Mouse (Mus musculus) liver, embryonic 11.5 days (tissue): ENCODE measurements around the gene Synpr. TPM values are rescaled to one million over a fixed set of nuclear protein-coding genes. Genes with fewer than 3 reads are reported as not detected.

ENCODE experiments used
- ATAC-seq: fragments of 200-750 bp; cut with Nextera tagmentation; replicated peaks from 2 replicates; pipeline ENCODE4 v1.8.0; 2017; ENCODE audit warnings: moderate number of reproducible peaks, mild to moderate bottlenecking, moderate TSS enrichment, moderate library complexity; ENCODE audit not compliant: low FRiP score
- DNase-seq: peaks from one replicate; pipeline ENCODE4 v3.0.0-alpha.2; 2017; ENCODE audit warnings: low spot score
- H3K27ac ChIP-seq: fragments of 300-500 bp; sonication (generic); 2 replicates; pipeline ENCODE4 v1.5.1; 2014; ENCODE audit warnings: mild to moderate bottlenecking, low read depth, low read length, control low read depth
- H3K27me3 ChIP-seq: fragments of 300-500 bp; sonication (generic); replicated peaks from 2 replicates; pipeline ENCODE4 v1.6.1; 2014; ENCODE audit warnings: low read length, mixed read lengths; ENCODE audit not compliant: control insufficient read depth, insufficient read depth
- H3K36me3 ChIP-seq: fragments of 300-500 bp; sonication (generic); 2 replicates; pipeline ENCODE4 v1.6.1; 2014; ENCODE audit warnings: mild to moderate bottlenecking, low read length, moderate library complexity, mixed read lengths; ENCODE audit not compliant: control insufficient read depth, insufficient read depth
- H3K4me1 ChIP-seq: fragments of 300-500 bp; sonication (generic); replicated peaks from 2 replicates; pipeline ENCODE4 v1.6.1; 2014; ENCODE audit warnings: low read length, mixed read lengths; ENCODE audit not compliant: control insufficient read depth, insufficient read depth
- H3K4me2 ChIP-seq: fragments of 300-500 bp; sonication (generic); 2 replicates; pipeline ENCODE4 v1.6.1; 2014; ENCODE audit warnings: mild to moderate bottlenecking, control low read depth, moderate library complexity
- H3K4me3 ChIP-seq: fragments of 300-500 bp; sonication (generic); 2 replicates; pipeline ENCODE4 v1.5.1; 2014; ENCODE audit warnings: low read depth, low read length, control low read depth
- H3K9ac ChIP-seq: fragments of 300-500 bp; sonication (generic); 2 replicates; pipeline ENCODE4 v1.6.1; 2014; ENCODE audit warnings: low read depth, low read length, control low read depth
- H3K9me3 ChIP-seq: fragments of 300-500 bp; sonication (generic); 2 replicates; pipeline ENCODE4 v1.6.1; 2016; ENCODE audit warnings: low read length, inconsistent platforms, mixed read lengths; ENCODE audit not compliant: control insufficient read depth
- WGBS: fragments of 180-500 bp; shearing (Covaris S2); extraction: QIAGEN DNeasy Blood & Tissue Kit; methylation state at CpG from one replicate; pipeline ENCODE4 v1.1.7; 2014; 5-methylcytosine and 5-hydroxymethylcytosine counted together
- polyA plus RNA-seq: library from polyadenylated mRNA; unstranded; fragments of >200 nt; fragmentation: Nextera tagmentation; extraction: Ambion mirVana; gene quantifications from 2 replicates; pipeline ENCODE4 v1.2.1, GENCODE M21; 2014

Gene Synpr
- polyA plus RNA-seq, 1 experiment from 2014 or later = 0.60 TPM

- WGBS = 60% methylated on average over 4 of the region's 4 CpGs
- Histone ChIP-seq H3K4me2 (no peak overlapping the region), H3K36me3 (no peaks in the 10 kb centered on the region), H3K9me3 (no peaks in the 10 kb centered on the region), H3K4me1 (no peaks in the 10 kb centered on the region), H3K27me3 (no peaks in the 10 kb centered on the region), H3K4me3 (no peak overlapping the region), H3K27ac (no peak overlapping the region), H3K9ac (no peak overlapping the region)
- no peak for ATAC-seq
- no peak for DNase-seq
Observed at GRCm38 (mm10) chr14:13336162-13336561, 51.6 kb downstream of the Synpr start.

- ATAC-seq (no peak), DNase-seq (no peak)
- Histone ChIP-seq H3K9ac (no peak overlapping the region), H3K27me3 (no peaks in the 10 kb centered on the region), H3K9me3 (no peaks in the 10 kb centered on the region), H3K4me2 (no peak overlapping the region), H3K27ac (no peak overlapping the region), H3K4me3 (no peak overlapping the region), H3K4me1 (no peaks in the 10 kb centered on the region), H3K36me3 (no peaks in the 10 kb centered on the region)
- 76% methylated on average over 4 of the region's 4 CpGs for WGBS
Observed at GRCm38 (mm10) chr14:13340688-13341087, 56.1 kb downstream of the Synpr start.

- Histone ChIP-seq H3K36me3 (no peaks in the 10 kb centered on the region), H3K27me3 (no peaks in the 10 kb centered on the region), H3K27ac (no peak overlapping the region), H3K4me1 (no peaks in the 10 kb centered on the region), H3K9ac (no peak overlapping the region), H3K4me2 (no peak overlapping the region), H3K4me3 (no peak overlapping the region), H3K9me3 (no peaks in the 10 kb centered on the region)
- DNase-seq (no peak), ATAC-seq (no peak)
- WGBS = 67% methylated on average over 2 of the region's 2 CpGs
Observed at GRCm38 (mm10) chr14:13344240-13344639, 59.7 kb downstream of the Synpr start.

- Histone ChIP-seq H3K9me3 (no peaks in the 10 kb centered on the region), H3K4me3 (no peak overlapping the region), H3K36me3 (no peaks in the 10 kb centered on the region), H3K4me1 (no peaks in the 10 kb centered on the region), H3K27ac (no peak overlapping the region), H3K27me3 (no peaks in the 10 kb centered on the region), H3K4me2 (no peak overlapping the region), H3K9ac (no peak overlapping the region)
- WGBS = 32% methylated on average over 4 of the region's 4 CpGs
- ATAC-seq = no peak
- no peak for DNase-seq
Observed at GRCm38 (mm10) chr14:13349170-13349865, 64.7 kb downstream of the Synpr start.

- ATAC-seq (no peak), DNase-seq (no peak)
- no peak overlapping the region for H3K4me3 ChIP-seq
- no peak overlapping the region for H3K9ac ChIP-seq
- no peaks in the 10 kb centered on the region for H3K36me3 ChIP-seq
- no peaks in the 10 kb centered on the region for H3K9me3 ChIP-seq
- H3K27me3 ChIP-seq = no peaks in the 10 kb centered on the region
- WGBS = 26% methylated on average over 5 of the region's 5 CpGs
- no peak overlapping the region for H3K27ac ChIP-seq
- no peak overlapping the region for H3K4me2 ChIP-seq
- no peaks in the 10 kb centered on the region for H3K4me1 ChIP-seq
Observed at GRCm38 (mm10) chr14:13354154-13354553, 69.6 kb downstream of the Synpr start.

GRCm38 (mm10) chr14:13355569-13356362 is 71.2 kb downstream of the Synpr start:
- Histone ChIP-seq H3K9me3 (no peaks in the 10 kb centered on the region), H3K4me1 (no peaks in the 10 kb centered on the region), H3K36me3 (no peaks in the 10 kb centered on the region), H3K9ac (no peak overlapping the region), H3K27me3 (no peaks in the 10 kb centered on the region), H3K4me2 (no peak overlapping the region), H3K4me3 (no peak overlapping the region), H3K27ac (no peak overlapping the region)
- 19% methylated on average over 7 of the region's 7 CpGs for WGBS
- ATAC-seq = 0 out of 2 replicates have a peak, but pooled peaks have one; percentile 48
- peak; percentile 37 for DNase-seq

- WGBS = 70% methylated on average over 5 of the region's 5 CpGs
- no peak overlapping the region for H3K27ac ChIP-seq
- H3K4me2 ChIP-seq = no peak overlapping the region
- no peak overlapping the region for H3K4me3 ChIP-seq
- ATAC-seq (no peak), DNase-seq (no peak)
- H3K9ac ChIP-seq = no peak overlapping the region
- H3K9me3 ChIP-seq = no peaks in the 10 kb centered on the region
- H3K36me3 ChIP-seq = no peaks in the 10 kb centered on the region
- H3K27me3 ChIP-seq = no peaks in the 10 kb centered on the region
- no peaks in the 10 kb centered on the region for H3K4me1 ChIP-seq
Observed at GRCm38 (mm10) chr14:13357101-13357667, 72.6 kb downstream of the Synpr start.

- Histone ChIP-seq H3K36me3 (no peaks in the 10 kb centered on the region), H3K4me3 (no peak overlapping the region), H3K4me2 (no peak overlapping the region), H3K27ac (no peak overlapping the region), H3K27me3 (no peaks in the 10 kb centered on the region), H3K4me1 (no peaks in the 10 kb centered on the region), H3K9me3 (no peaks in the 10 kb centered on the region), H3K9ac (no peak overlapping the region)
- WGBS = 76% methylated on average over 2 of the region's 2 CpGs
- ATAC-seq (no peak), DNase-seq (no peak)
Observed at GRCm38 (mm10) chr14:13358037-13358436, 73.5 kb downstream of the Synpr start.
